Mouse (Mus musculus): ENCODE measurements around the gene Adcy5. TPM values are rescaled to one million over a fixed set of nuclear protein-coding genes. Genes with fewer than 3 reads are reported as not detected.

Adcy5 gene
- total RNA-seq, 4 experiments from 2014 or later: 71.1 to 81.2 (median 79.8) TPM

DNA sequence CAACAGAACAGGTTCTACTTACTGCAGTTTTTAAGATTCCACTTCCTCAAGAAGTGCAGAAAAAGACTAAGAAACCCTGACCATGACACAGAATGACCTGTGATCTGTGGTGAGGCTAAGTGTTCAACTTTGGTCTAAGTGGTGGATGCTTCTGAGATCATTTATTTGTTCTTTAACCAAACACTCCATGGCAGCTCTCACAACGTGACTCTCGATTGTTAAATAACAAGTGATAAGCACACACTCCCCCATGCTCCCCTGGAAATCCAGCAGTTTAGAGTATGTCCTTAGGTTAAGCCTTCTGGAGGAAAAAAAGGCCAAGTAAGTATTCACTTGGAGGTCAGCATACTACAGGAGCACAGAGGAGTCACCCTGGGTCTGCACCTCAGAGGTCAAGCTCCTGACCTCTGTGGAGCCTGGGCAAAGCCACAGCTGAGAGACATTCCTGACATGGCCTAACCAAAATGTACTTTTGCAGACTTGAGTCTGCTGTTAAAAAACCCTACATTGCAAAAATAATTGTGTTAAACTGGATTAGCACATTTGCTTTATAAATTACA lies 156.0 kb downstream of the Adcy5 start:
- DNase-seq (ENCODE audit: low spot score in 2 of 2): no peak

DNA sequence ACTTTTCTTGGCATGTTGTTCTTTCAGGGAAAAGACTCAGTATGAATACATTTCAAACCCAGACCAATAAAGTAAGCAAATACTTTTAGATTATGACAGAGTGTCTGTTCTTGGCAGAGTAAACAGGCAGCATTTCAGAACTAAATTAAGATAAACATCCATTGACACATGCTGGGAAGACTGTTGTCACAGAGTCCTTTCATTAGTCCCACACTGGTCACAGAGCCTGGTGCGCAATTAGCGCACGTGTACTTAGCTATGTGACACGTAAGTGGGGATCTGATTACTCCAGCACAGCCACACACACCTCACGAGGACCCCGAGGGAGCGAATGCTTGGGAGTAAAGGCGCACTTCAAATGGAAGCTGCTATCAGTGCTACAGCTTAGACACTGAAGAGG lies 156.9 kb downstream of the Adcy5 start:
- DNase-seq (ENCODE audit: low spot score in 2 of 2): no peak

DNA sequence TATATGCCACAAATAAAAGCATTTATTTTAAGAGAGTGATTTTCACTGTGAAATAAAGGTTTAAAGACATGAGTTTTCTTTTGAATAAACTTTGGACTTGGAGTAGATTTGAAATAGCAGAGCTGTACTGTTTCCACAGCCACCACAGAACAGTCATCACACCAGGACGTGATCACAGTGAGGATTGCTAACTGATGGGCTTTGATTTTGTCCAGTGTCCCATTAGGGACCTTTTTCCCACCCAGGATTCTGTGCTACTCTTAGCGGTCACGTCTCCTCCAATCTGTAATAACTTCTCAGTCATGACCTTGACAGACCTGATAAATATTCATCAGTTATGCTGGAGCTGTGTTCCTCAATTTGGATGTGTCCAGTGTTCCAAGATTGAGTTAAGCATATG lies 160.8 kb downstream of the Adcy5 start:
- DNase-seq (ENCODE audit: low spot score in 2 of 2): no peak

DNA sequence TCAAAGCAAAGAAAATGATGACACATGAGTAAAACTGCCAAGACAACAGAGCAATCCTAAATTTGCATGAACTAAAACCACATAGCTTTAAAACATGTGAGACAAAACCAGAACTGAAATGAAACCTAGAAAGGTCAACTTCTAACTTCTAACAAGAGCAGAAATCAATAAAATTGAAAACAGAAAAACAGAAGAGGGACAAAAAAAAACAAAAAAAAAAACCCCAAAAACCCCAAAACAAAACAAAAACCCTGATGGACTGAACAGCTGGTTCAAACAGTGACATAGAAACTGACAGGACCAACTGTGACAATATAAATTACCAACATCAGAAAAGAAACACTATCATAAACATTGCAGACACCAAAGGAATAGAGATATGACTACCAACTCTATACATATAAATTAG lies 162.2 kb downstream of the Adcy5 start:
- DNase-seq (ENCODE audit: low spot score in 2 of 2): no peak

DNA sequence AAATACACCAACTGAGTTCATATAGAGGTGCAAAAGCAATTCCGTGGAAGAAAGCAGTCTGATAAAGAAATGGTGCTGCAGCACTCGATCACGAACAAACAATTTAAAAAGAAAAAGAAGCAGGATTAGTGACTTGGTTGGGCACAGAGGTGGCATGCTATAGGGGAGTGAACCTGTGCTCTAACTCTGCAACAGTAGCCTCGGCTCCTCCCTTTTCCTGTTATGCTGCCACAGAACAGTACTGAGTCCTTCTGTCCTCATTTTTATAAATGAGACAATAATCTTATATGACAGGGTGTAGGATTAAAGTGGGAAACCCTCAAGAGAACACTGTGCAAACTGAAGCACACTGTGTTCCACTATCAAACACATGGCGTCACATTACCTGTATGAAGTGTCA lies 162.8 kb downstream of the Adcy5 start:
- no peak for DNase-seq (ENCODE audit: low spot score in 2 of 2)

DNA sequence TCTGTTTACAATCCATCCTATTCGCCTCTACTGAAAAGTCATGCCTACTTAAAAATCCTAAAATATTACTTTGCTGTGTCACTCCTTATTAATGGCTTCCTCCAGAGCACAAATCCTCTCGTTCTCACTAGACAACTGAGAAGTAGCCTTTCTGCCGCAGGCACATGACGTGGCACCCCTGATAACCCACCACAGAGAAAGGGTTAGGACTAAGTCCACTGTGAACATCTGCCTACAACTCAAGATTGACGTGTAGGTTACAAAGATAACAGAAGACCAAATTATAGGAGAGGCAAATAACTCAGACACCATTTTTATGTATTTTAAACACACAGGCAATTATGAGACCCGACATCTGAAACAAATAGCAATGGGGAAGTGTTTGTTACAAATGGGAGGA lies 163.7 kb downstream of the Adcy5 start:
- no peak for DNase-seq (ENCODE audit: low spot score in 2 of 2)

DNA sequence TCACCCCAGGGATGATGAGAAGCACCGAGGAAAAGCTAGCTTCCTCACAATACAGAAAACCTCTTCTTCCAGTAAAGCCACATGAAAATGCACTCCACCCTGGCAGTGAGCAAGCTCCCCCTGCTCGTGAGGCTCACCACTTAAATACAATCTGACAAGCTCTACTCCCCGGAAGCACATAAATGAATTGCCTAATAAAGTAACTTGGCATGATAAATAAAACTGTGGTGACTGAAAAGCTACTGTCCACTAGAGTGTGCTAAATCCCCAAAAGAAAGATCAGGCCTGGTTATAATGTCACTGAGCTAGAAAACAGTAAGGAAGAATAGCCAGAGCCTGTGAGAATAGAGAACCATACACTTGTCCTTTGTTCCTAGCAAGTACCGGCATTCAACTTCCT lies 164.7 kb downstream of the Adcy5 start:
- no peak for DNase-seq (ENCODE audit: low spot score in 2 of 2)

DNA sequence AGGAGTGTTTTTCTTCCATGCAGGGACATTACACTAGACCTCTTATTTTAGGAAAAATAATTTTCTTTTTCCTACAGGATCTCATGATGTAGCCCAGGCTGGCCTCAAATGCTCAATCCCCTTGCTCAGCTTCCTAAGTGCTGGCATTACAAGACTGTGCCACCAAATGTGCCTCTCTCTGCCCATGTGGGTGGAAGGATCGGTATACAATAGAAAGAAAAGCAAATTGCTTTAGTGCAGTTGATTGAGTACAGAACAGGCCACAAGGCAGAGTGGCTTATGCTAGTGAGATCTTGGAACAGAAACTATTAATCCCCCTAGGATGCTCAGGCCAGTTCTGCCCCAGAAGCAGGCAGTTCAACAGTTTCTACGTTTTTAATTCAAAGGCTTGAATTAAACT lies 165.1 kb downstream of the Adcy5 start:
- no peak for DNase-seq (ENCODE audit: low spot score in 2 of 2)

DNA sequence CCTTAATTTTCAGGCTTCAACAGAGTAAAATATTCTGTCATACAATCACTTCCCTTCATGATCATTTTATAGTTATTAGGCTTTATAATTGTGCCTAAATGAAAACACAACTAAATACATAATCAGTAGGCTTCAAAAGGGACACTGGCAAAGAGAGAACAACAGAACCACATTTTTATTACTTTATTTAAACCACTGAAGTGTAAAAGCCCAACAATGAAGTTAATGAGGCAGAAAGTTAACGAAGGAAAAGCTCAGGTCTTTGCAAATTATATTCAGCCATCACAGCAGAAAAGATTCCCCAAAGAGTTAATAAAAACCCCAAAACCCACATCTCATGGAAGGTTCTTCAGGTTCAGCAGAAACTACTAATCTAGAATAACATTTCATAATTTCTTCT lies 175.8 kb downstream of the Adcy5 start:
- no peak for DNase-seq (ENCODE audit: low spot score in 2 of 2)

Other genes with a start within 250 kb of the Adcy5 start
- gene Hacd2, start 132.4 kb upstream of the Adcy5 start, total RNA-seq (2022): 10 to 100 TPM; 40.4 to 48.4 (median 43.5) TPM
- 10 to 100 TPM; 14.5 to 20.1 (median 16.6) TPM for gene Sec22a, start 209.0 kb downstream of the Adcy5 start, total RNA-seq (2022)

Data from layer of hippocampus, adult 8-10 months (tissue).